Mouse (Mus musculus) G1E (cell line): ENCODE data around the gene Mettl6. TPM values are rescaled to one million over a fixed set of nuclear protein-coding genes. Genes with fewer than 3 reads are reported as not detected.
"Not testable (repeated sequence)": the region's sequence is repeated elsewhere in the genome, so short reads cannot be mapped to it uniquely, and the experiment has no call there.

Experiments
- ATAC-seq: 2 replicates; pipeline ENCODE4 v1.8.0; 2016; ENCODE audit warnings: mild to moderate bottlenecking; ENCODE audit not compliant: insufficient number of reproducible peaks, poor library complexity, low FRiP score, severe bottlenecking; ENCODE audit errors: extremely low read depth
- DNase-seq: peaks from one replicate; pipeline ENCODE4 v3.0.0; 2012; ENCODE audit warnings: low spot score
- H3K27me3 ChIP-seq: 2 replicates; pipeline ENCODE4 v1.6.1; 2012; ENCODE audit warnings: mild to moderate bottlenecking, low read length, inconsistent platforms; ENCODE audit not compliant: insufficient read depth
- H3K36me3 ChIP-seq: replicated peaks from 2 replicates; pipeline ENCODE3; 2012; ENCODE audit warnings: mild to moderate bottlenecking, inconsistent platforms
- H3K4me1 ChIP-seq: 2 replicates; pipeline ENCODE4 v1.6.1; 2012; ENCODE audit warnings: low read depth, low read length, inconsistent platforms, mixed read lengths; ENCODE audit not compliant: insufficient read depth
- H3K4me3 ChIP-seq: 2 replicates; pipeline ENCODE4 v1.5.1; 2012; ENCODE audit warnings: low read depth, mild to moderate bottlenecking, inconsistent platforms, low read length, moderate library complexity, mixed read lengths
- H3K9me3 ChIP-seq: replicated peaks from 2 replicates; pipeline ENCODE4 v1.6.1; 2012; ENCODE audit warnings: inconsistent platforms
- CTCF ChIP-seq: IDR thresholded peaks from 2 replicates; pipeline ENCODE4 v1.5.1; 2012; ENCODE audit warnings: low read depth, low read length, inconsistent platforms, mixed read lengths
- GATA1 ChIP-seq: IDR thresholded peaks from 2 replicates; pipeline ENCODE4 v1.6.1; 2012; ENCODE audit warnings: borderline replicate concordance, low read length, inconsistent platforms, mixed read lengths
- GATA2 ChIP-seq: IDR thresholded peaks from 2 replicates; pipeline ENCODE4 v1.6.1; 2012; ENCODE audit warnings: low read depth, low read length, inconsistent platforms, borderline replicate concordance
- POLR2AphosphoS5 ChIP-seq: IDR thresholded peaks from 2 replicates; pipeline ENCODE4 v1.6.1; 2012; ENCODE audit warnings: low read depth, low read length, inconsistent platforms; ENCODE audit not compliant: insufficient replicate concordance
- TAL1 ChIP-seq: conservative IDR thresholded peaks from 2 replicates; pipeline ENCODE4 v1.6.1; 2012; ENCODE audit warnings: low read depth, low read length, inconsistent platforms, mixed read lengths
- polyA plus RNA-seq: library from polyadenylated mRNA; stranded (reverse); fragments of >175 nt; gene quantifications from 2 replicates; pipeline ENCODE4 v1.2.3, GENCODE M21; 2012
- total RNA-seq, 2 experiments: library from RNA; stranded (forward) in 1 of 2; stranded (reverse) in 1 of 2; fragments of 200-1000 nt in 1 of 2; fragments of >200 nt in 1 of 2; fragmentation: Nextera tagmentation in 1 of 2; gene quantifications; 2 replicates each; pipeline ENCODE4 v1.2.3; 2014 to 2017

Gene Mettl6
- total and polyA plus RNA-seq, 3 experiments, result 3.1 to 76.5 (median 57.2) TPM

- DNase-seq, result no peak
- TF ChIP-seq POLR2AphosphoS5 (no peak), GATA2 (no peak)
- no peak for ATAC-seq
Observed at GRCm38 (mm10) chr14:31486465-31486864, 8.4 kb downstream of the Mettl6 start.

DNA sequence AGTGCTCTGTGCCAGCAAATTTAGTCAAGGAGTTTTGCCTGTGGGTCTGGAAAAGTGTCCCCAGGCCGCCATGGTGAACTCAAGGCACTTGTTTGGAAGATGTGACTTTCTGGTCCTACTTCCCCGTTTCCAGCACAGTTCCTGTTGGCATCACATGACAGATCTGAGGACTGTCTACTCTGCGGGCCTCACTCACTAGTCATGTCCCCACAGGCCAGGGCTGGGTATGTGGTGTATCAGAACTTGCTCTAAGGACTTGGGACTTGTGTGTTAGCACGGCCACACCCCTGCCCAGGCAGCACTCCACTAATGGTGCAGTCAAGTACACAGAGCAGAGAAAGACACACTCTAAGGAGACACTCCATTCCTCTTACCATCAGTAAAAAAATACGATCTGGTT is 12.4 kb downstream of the Mettl6 start:
- H3K27me3 ChIP-seq, result no peaks in the 10 kb centered on the region
- no peak for ATAC-seq

More at GRCm38 (mm10) chr14:31486465-31486864, 8.4 kb downstream of the Mettl6 start:
- no peaks in the 10 kb centered on the region for H3K9me3 ChIP-seq
- no peaks in the 10 kb centered on the region for H3K27me3 ChIP-seq
- H3K4me1 ChIP-seq, result peaks cover 32% of the 10 kb centered on the region
- no peak overlapping the region for H3K4me3 ChIP-seq
- H3K36me3 ChIP-seq, result peaks cover 96% of the 10 kb centered on the region

DNA sequence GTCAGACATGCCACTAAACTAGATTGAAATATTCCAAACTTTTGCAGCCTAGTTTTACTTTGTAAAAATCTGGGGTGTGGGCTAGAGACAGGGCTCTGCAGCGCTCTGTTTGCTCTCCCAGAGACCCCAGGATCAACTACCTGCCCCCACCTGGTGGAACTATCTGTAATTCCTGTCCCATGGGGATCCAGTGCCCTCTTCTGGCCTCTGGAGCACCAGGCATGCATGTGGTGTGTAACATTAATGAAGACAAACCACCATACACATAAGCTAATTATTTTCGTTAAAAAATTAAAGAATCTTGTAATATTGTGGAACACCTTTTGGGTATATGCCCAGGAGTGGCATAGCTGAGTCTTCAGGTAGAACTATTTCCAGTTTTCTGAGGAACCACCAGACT is 21.5 kb downstream of the Mettl6 start:
- H3K27me3 ChIP-seq, result peaks cover 9% of the 10 kb centered on the region

More for the DNA sequence above, 12.4 kb downstream of the Mettl6 start:
- no peak for TF ChIP-seq POLR2AphosphoS5
- TF ChIP-seq GATA2, result no peak
- no peak for TF ChIP-seq TAL1
- TF ChIP-seq GATA1, result no peak
- TF ChIP-seq CTCF, result no peak
- Histone ChIP-seq H3K4me3 (no peak overlapping the region), H3K4me1 (peaks cover 13% of the 10 kb centered on the region), H3K36me3 (peaks cover 97% of the 10 kb centered on the region), H3K9me3 (no peaks in the 10 kb centered on the region)
- no peak for DNase-seq

GRCm38 (mm10) chr14:31472451-31473061 is 22.3 kb downstream of the Mettl6 start:
- Histone ChIP-seq H3K4me1 (no peaks in the 10 kb centered on the region), H3K4me3 (no peak overlapping the region), H3K27me3 (peaks cover 9% of the 10 kb centered on the region), H3K9me3 (no peaks in the 10 kb centered on the region), H3K36me3 (peaks cover 7% of the 10 kb centered on the region)
- no peak for TF ChIP-seq TAL1
- no peak for TF ChIP-seq GATA1
- TF ChIP-seq CTCF, result peak; percentile 62
- TF ChIP-seq GATA2, result no peak
- DNase-seq, result no peak
- ATAC-seq, result no peak

More for the DNA sequence above, 21.5 kb downstream of the Mettl6 start:
- DNase-seq (no peak), ATAC-seq (no peak)
- no peak for TF ChIP-seq CTCF
- Histone ChIP-seq H3K4me1 (no peaks in the 10 kb centered on the region), H3K36me3 (peaks cover 14% of the 10 kb centered on the region), H3K4me3 (no peak overlapping the region), H3K9me3 (no peaks in the 10 kb centered on the region)

GRCm38 (mm10) chr14:31469711-31470110 is 25.1 kb downstream of the Mettl6 start:
- Histone ChIP-seq H3K36me3 (peaks cover 2% of the 10 kb centered on the region), H3K27me3 (peaks cover 23% of the 10 kb centered on the region), H3K4me1 (no peaks in the 10 kb centered on the region), H3K4me3 (no peak overlapping the region), H3K9me3 (no peaks in the 10 kb centered on the region)
- ATAC-seq (no peak), DNase-seq (no peak)
- TF ChIP-seq TAL1, result no peak
- no peak for TF ChIP-seq POLR2AphosphoS5
- TF ChIP-seq GATA2, result no peak
- no peak for TF ChIP-seq GATA1
- no peak for TF ChIP-seq CTCF

GRCm38 (mm10) chr14:31464176-31464575 is 30.7 kb downstream of the Mettl6 start:
- Histone ChIP-seq H3K4me3 (no peak overlapping the region), H3K36me3 (no peaks in the 10 kb centered on the region), H3K27me3 (peaks cover 26% of the 10 kb centered on the region), H3K9me3 (no peaks in the 10 kb centered on the region), H3K4me1 (no peaks in the 10 kb centered on the region)
- ATAC-seq, result no peak
- DNase-seq, result no peak
- TF ChIP-seq CTCF (no peak), GATA1 (no peak), TAL1 (no peak), POLR2AphosphoS5 (no peak), GATA2 (no peak)

DNA sequence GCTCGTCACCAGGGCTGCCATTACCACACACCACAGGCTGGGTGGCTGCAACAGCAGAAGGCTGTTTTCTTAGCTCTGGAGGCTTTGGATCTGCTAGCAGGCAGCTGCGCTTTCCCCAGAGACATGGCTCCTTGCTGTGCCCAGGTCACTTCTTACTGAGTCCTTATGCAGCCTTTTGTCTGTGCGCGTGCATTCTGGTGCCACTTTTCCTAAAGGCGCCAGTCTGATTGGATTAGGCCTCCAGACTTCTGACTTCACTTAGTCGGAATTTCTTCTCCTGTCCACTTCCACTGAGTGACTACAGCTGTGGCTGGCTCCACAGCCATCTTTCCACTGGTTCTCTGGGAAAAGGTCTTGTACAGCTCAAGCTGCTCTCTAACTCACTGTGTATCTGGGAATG is 32.0 kb downstream of the Mettl6 start:
- no peak for TF ChIP-seq GATA2
- TF ChIP-seq POLR2AphosphoS5, result no peak
- TF ChIP-seq TAL1, result no peak
- no peak for TF ChIP-seq CTCF
- no peak for TF ChIP-seq GATA1
- ATAC-seq, result no peak
- no peaks in the 10 kb centered on the region for H3K36me3 ChIP-seq

DNA sequence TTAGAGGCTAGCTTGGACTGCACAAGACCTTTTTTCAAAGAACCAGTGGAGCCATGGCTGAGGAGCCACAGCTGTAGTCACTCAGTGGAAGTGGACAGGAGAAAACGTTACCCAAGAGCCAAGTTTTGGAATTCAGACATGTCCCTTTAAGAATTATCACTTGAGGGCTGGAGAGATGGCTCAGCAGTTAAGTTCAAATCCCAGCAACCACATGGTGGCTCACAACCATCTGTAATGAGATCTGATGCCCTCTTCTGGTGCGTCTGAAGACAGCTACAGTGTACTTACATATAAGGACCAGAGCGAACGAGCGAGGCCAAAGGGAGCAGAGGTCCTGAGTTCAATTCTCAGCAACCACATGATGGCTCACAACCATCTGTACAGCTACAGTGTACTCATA is 32.6 kb downstream of the Mettl6 start:
- ATAC-seq, H3K9me3 ChIP-seq, H3K4me3 ChIP-seq, H3K36me3 ChIP-seq, H3K4me1 ChIP-seq, DNase-seq: not testable (repeated sequence)
- H3K27me3 ChIP-seq, result peaks cover 28% of the 10 kb centered on the region

More for the DNA sequence above, 32.0 kb downstream of the Mettl6 start:
- Histone ChIP-seq H3K9me3 (no peaks in the 10 kb centered on the region), H3K4me1 (no peaks in the 10 kb centered on the region), H3K27me3 (peaks cover 24% of the 10 kb centered on the region), H3K4me3 (no peak overlapping the region)
- no peak for DNase-seq
